Comparison of ENCODE assay signal across 12 mouse cellular contexts in genomic region chr7:16699042-16699441, GRCm38 (mm10). TPM values are rescaled to one million over a fixed set of nuclear protein-coding genes. Genes with fewer than 3 reads are reported as not detected.
DNase-seq lines count a peak whose midpoint lies in the region; ATAC-seq and TF ChIP-seq lines count a peak whose summit lies in the region.
"Had no signal": no experiment of that assay in that cellular context is flagged by ENCODE, and none has a peak within 500 bp of the region (broad histone marks: within the 10 kb centered on the region; RNA-seq: fewer than 3 reads in every experiment).

No protein-coding gene starts in this region.

- peak; percentile 68 for TF ChIP-seq CTCF in kidney, postnatal 0 days (IDR thresholded peaks at IDR 0.05; ENCODE audit: low read depth)
- peak; percentile 79 for TF ChIP-seq CTCF in Patski (IDR thresholded peaks at IDR 0.05)

- no peak for ATAC-seq in kidney, postnatal 0 days (replicated peaks; ENCODE audit: low FRiP score, low read depth)
- no peak for ATAC-seq in kidney, embryonic 14.5 days (ENCODE audit: low FRiP score, low TSS enrichment)
- no peak for ATAC-seq in Patski
- peak; percentile 56 for ATAC-seq in inflammation-experienced regulatory T-cells, adult 6 months
- no peak for ATAC-seq in neural tube, embryonic 15.5 days (ENCODE audit: low FRiP score)

- CTCF ChIA-PET in Patski (lab: Charles Lee), result interaction anchor here (1.2 kb wide), 1 partner anchor 70 kb away, joined by 4 read pairs; no protein-coding TSS in a partner anchor

- no peak overlapping the region for H3K4me2 ChIP-seq in kidney, postnatal 0 days (ENCODE audit: low read length)
- H3K4me2 ChIP-seq in kidney, embryonic 14.5 days (replicated peaks; ENCODE audit: low read depth, low read length), result no peak overlapping the region
- H3K4me2 ChIP-seq in neural tube, embryonic 15.5 days, result no peak overlapping the region
- H3K4me2 ChIP-seq: kidney, embryonic 15.5 days; lung, embryonic 15.5 days had no signal

- no peaks in the 10 kb centered on the region for H3K4me1 ChIP-seq in kidney, postnatal 0 days (replicated peaks; ENCODE audit: insufficient read depth, low read length)
- H3K4me1 ChIP-seq in kidney, embryonic 14.5 days (ENCODE audit: control insufficient read depth, insufficient read depth, low read length), result no peaks in the 10 kb centered on the region
- no peaks in the 10 kb centered on the region for H3K4me1 ChIP-seq in neural tube, embryonic 15.5 days
- H3K4me1 ChIP-seq: kidney, embryonic 15.5 days; lung, embryonic 15.5 days had no signal

- no peak overlapping the region for H3K4me3 ChIP-seq in kidney, postnatal 0 days (replicated peaks; ENCODE audit: low read depth, low read length)
- H3K4me3 ChIP-seq in kidney, embryonic 14.5 days (ENCODE audit: low read length), result no peak overlapping the region
- no peak overlapping the region for H3K4me3 ChIP-seq in neural tube, embryonic 15.5 days (replicated peaks)
- H3K4me3 ChIP-seq: kidney, embryonic 15.5 days; lung, embryonic 15.5 days had no signal

- no peak overlapping the region for H3K9ac ChIP-seq in kidney, postnatal 0 days (ENCODE audit: low read depth, low read length)
- no peak overlapping the region for H3K9ac ChIP-seq in kidney, embryonic 14.5 days (ENCODE audit: low read depth, low read length)
- H3K9ac ChIP-seq in neural tube, embryonic 15.5 days (replicated peaks), result no peak overlapping the region
- H3K9ac ChIP-seq: kidney, embryonic 15.5 days; lung, embryonic 15.5 days had no signal

- H3K36me3 ChIP-seq in kidney, postnatal 0 days (ENCODE audit: insufficient read depth, low read length), result no peaks in the 10 kb centered on the region
- no peaks in the 10 kb centered on the region for H3K36me3 ChIP-seq in kidney, embryonic 14.5 days (ENCODE audit: control insufficient read depth, insufficient read depth, low read length)
- H3K36me3 ChIP-seq in neural tube, embryonic 15.5 days, result no peaks in the 10 kb centered on the region
- H3K36me3 ChIP-seq: kidney, embryonic 15.5 days; lung, embryonic 15.5 days had no signal

- H3K27me3 ChIP-seq in kidney, postnatal 0 days (ENCODE audit: insufficient read depth, low read length), result no peaks in the 10 kb centered on the region
- no peaks in the 10 kb centered on the region for H3K27me3 ChIP-seq in kidney, embryonic 14.5 days (ENCODE audit: control insufficient read depth, insufficient read depth, low read length)
- H3K27me3 ChIP-seq in Patski, result peaks cover 6% of the 10 kb centered on the region
- no peaks in the 10 kb centered on the region for H3K27me3 ChIP-seq in neural tube, embryonic 15.5 days (replicated peaks)
- H3K27me3 ChIP-seq: kidney, embryonic 15.5 days; lung, embryonic 15.5 days had no signal

- POLR2A ChIA-PET in Patski (lab: Charles Lee), result no interaction called here

- intact Hi-C loops in left cerebral cortex, postnatal 10 days (cut with DNase I), result loop anchor here (5.0 kb wide), 1 partner anchor 67 kb away; no protein-coding TSS in a partner anchor

- in situ Hi-C loops in Patski (cut with MboI; ENCODE audit: low pct_unique_long_range_greater_than_20kb), result no loop called here

- H3K9me3 ChIP-seq in kidney, postnatal 0 days (replicated peaks; ENCODE audit: low read length), result no peaks in the 10 kb centered on the region
- no peaks in the 10 kb centered on the region for H3K9me3 ChIP-seq in kidney, embryonic 14.5 days (ENCODE audit: control insufficient read depth, low read length)
- H3K9me3 ChIP-seq in neural tube, embryonic 15.5 days (replicated peaks), result no peaks in the 10 kb centered on the region
- H3K9me3 ChIP-seq: kidney, embryonic 15.5 days; lung, embryonic 15.5 days had no signal

- DNase-seq in kidney, postnatal 0 days (ENCODE audit: low spot score), result peak; percentile 16
- peak; percentile 65 for DNase-seq in CD4-positive helper T cell, adult 2 months (ENCODE audit: low read depth, low spot score)
- no peak for DNase-seq in Patski (ENCODE audit: low read depth, low spot score)
- DNase-seq in right cerebral cortex, postnatal 10 days (ENCODE audit: low spot score in 2 of 2), result no peak
- DNase-seq in left cerebral cortex, postnatal 10 days (ENCODE audit: extremely low spot score in 1 of 2, low spot score in 2 of 2), result no peak
- DNase-seq: cerebellum, adult 8-10 months had no signal

- WGBS in kidney, postnatal 0 days, result 48% methylated on average over 2 of the region's 2 CpGs
- 60% methylated on average over 2 of the region's 2 CpGs for WGBS in kidney, embryonic 14.5 days
- WGBS in neural tube, embryonic 15.5 days, result 58% methylated on average over 2 of the region's 2 CpGs

- no peak overlapping the region for H3K27ac ChIP-seq in kidney, postnatal 0 days
- no peak overlapping the region for H3K27ac ChIP-seq in kidney, embryonic 14.5 days (ENCODE audit: low read depth, low read length)
- no peak overlapping the region for H3K27ac ChIP-seq in neural tube, embryonic 15.5 days (replicated peaks)
- H3K27ac ChIP-seq: kidney, embryonic 15.5 days; lung, embryonic 15.5 days had no signal

RNA-seq across cellular contexts. Expression of gene Ceacam9, which starts 22.7 kb away (rescaled TPM):
- polyA plus RNA-seq in kidney, postnatal 0 days (2015; fragmentation: Nextera tagmentation; extraction: Ambion mirVana), result not detected in 2 replicates
- not detected in 2 replicates for polyA plus RNA-seq in kidney, embryonic 14.5 days (2014; fragmentation: Nextera tagmentation; extraction: Ambion mirVana)
- not detected for polyA plus RNA-seq in Patski (2021)
- polyA plus RNA-seq in inflammation-experienced regulatory T-cells, adult 6 months (2017; shearing (Covaris generic)), result not detected
- total RNA-seq in left cerebral cortex, postnatal 10 days (2021), result not detected
- 0.17 and 0.50 TPM in 2 replicates for polyA plus RNA-seq in neural tube, embryonic 15.5 days (2015; fragmentation: Nextera tagmentation; extraction: Ambion mirVana)
- total RNA-seq: gastrocnemius, adult 8-10 months had no signal
- polyA plus RNA-seq: kidney, embryonic 15.5 days; lung, embryonic 15.5 days had no signal

RNA-seq across cellular contexts. Expression of gene Ceacam15, which starts 23.5 kb away (rescaled TPM):
- not detected in 2 replicates for polyA plus RNA-seq in kidney, postnatal 0 days (2015; fragmentation: Nextera tagmentation; extraction: Ambion mirVana)
- not detected in 2 replicates for polyA plus RNA-seq in kidney, embryonic 14.5 days (2014; fragmentation: Nextera tagmentation; extraction: Ambion mirVana)
- not detected for polyA plus RNA-seq in Patski (2021)
- polyA plus RNA-seq in inflammation-experienced regulatory T-cells, adult 6 months (2017; shearing (Covaris generic)), result 1 to 10 TPM in 2 of 3 experiments, not detected in 1; 1.3 TPM
- total RNA-seq in left cerebral cortex, postnatal 10 days (2021), result not detected
- 0.13 TPM in 1 of 2 replicates, not detected in the other for polyA plus RNA-seq in neural tube, embryonic 15.5 days (2015; fragmentation: Nextera tagmentation; extraction: Ambion mirVana)
- total RNA-seq: gastrocnemius, adult 8-10 months had no signal
- polyA plus RNA-seq: kidney, embryonic 15.5 days; lung, embryonic 15.5 days had no signal

RNA-seq across cellular contexts. Expression of gene Ap2s1, which starts 39.2 kb away (rescaled TPM):
- 262 and 263 TPM in 2 replicates for polyA plus RNA-seq in kidney, postnatal 0 days (2015; fragmentation: Nextera tagmentation; extraction: Ambion mirVana)
- polyA plus RNA-seq in kidney, embryonic 14.5 days (2014; fragmentation: Nextera tagmentation; extraction: Ambion mirVana), result 270 and 336 TPM in 2 replicates
- polyA plus RNA-seq in Patski (2021), result 222 TPM
- 100 to 1,000 TPM in 1 of 3 experiments, 10 to 100 TPM in 2; 62.5 to 127 (median 72.4) TPM for polyA plus RNA-seq in inflammation-experienced regulatory T-cells, adult 6 months (2017; shearing (Covaris generic))
- total RNA-seq in left cerebral cortex, postnatal 10 days (2021), result 100 to 1,000 TPM; 350 to 351 TPM
- polyA plus RNA-seq in neural tube, embryonic 15.5 days (2015; fragmentation: Nextera tagmentation; extraction: Ambion mirVana), result 412 and 431 TPM in 2 replicates

Comparison
In these comparisons a context has a peak if more than half of its experiments do, and no peak if none do; other contexts are left out.
1. DNase-seq: peak in kidney, postnatal 0 days (single experiment) and CD4-positive helper T cell, adult 2 months (single experiment); none in Patski (single experiment), right cerebral cortex, postnatal 10 days (0 of 2) and left cerebral cortex, postnatal 10 days (0 of 2).